Mouse (Mus musculus): Measurements from ENCODE around the gene Pik3cd. TPM values are rescaled to one million over a fixed set of nuclear protein-coding genes. Genes with fewer than 3 reads are reported as not detected.

Pik3cd gene
- polyA plus RNA-seq, 1 experiment from 2014 or later: 3.8 TPM

GRCm38 (mm10) chr4:149641400-149641799 is 61.0 kb downstream of the Pik3cd start:
- peaks cover 90% of the 10 kb centered on the region for H3K36me3 ChIP-seq
- no peak overlapping the region for H3K27ac ChIP-seq
- H3K4me1 ChIP-seq (replicated peaks): no peaks in the 10 kb centered on the region
- no peaks in the 10 kb centered on the region for H3K27me3 ChIP-seq
- 56% methylated on average over 8 of the region's 8 CpGs for WGBS
- no peak overlapping the region for H3K4me2 ChIP-seq
- ATAC-seq (ENCODE audit: insufficient number of reproducible peaks, insufficient read depth, low FRiP score, low TSS enrichment, low read depth): no peak
- H3K9ac ChIP-seq (replicated peaks): no peak overlapping the region
- no peaks in the 10 kb centered on the region for H3K9me3 ChIP-seq
- no peak overlapping the region for H3K4me3 ChIP-seq (replicated peaks)

- WGBS: 80% methylated on average over 9 of the region's 9 CpGs
- Histone ChIP-seq H3K9me3 (no peaks in the 10 kb centered on the region), H3K27ac (no peak overlapping the region), H3K27me3 (no peaks in the 10 kb centered on the region), H3K4me3 (replicated peaks) (no peak overlapping the region), H3K9ac (replicated peaks) (no peak overlapping the region), H3K4me1 (replicated peaks) (no peaks in the 10 kb centered on the region), H3K4me2 (no peak overlapping the region), H3K36me3 (peaks cover 89% of the 10 kb centered on the region)
- ATAC-seq (ENCODE audit: insufficient number of reproducible peaks, insufficient read depth, low FRiP score, low TSS enrichment, low read depth): no peak; the same call in 1 of the 2 replicates
Measured at GRCm38 (mm10) chr4:149640831-149641230, 61.5 kb downstream of the Pik3cd start.

GRCm38 (mm10) chr4:149637942-149638341 is 64.4 kb downstream of the Pik3cd start:
- Histone ChIP-seq H3K4me2 (no peak overlapping the region), H3K9me3 (no peaks in the 10 kb centered on the region), H3K36me3 (peaks cover 88% of the 10 kb centered on the region), H3K4me1 (replicated peaks) (no peaks in the 10 kb centered on the region), H3K9ac (replicated peaks) (no peak overlapping the region), H3K27me3 (no peaks in the 10 kb centered on the region), H3K4me3 (replicated peaks) (no peak overlapping the region), H3K27ac (peak overlapping the region; percentile 4; the same call in 1 of the 2 replicates)
- no peak for ATAC-seq (ENCODE audit: insufficient number of reproducible peaks, insufficient read depth, low FRiP score, low TSS enrichment, low read depth)
- WGBS: 89% methylated on average over 7 of the region's 7 CpGs

- no peaks in the 10 kb centered on the region for H3K9me3 ChIP-seq
- H3K27me3 ChIP-seq: no peaks in the 10 kb centered on the region
- no peaks in the 10 kb centered on the region for H3K4me1 ChIP-seq (replicated peaks)
- peaks cover 85% of the 10 kb centered on the region for H3K36me3 ChIP-seq
- ATAC-seq (ENCODE audit: insufficient number of reproducible peaks, insufficient read depth, low FRiP score, low TSS enrichment, low read depth): no peak
- no peak overlapping the region for H3K4me3 ChIP-seq (replicated peaks)
- H3K27ac ChIP-seq: 0 out of 2 replicates have a peak overlapping the region, but pooled peaks have one; percentile 13
- no peak overlapping the region for H3K4me2 ChIP-seq
- no peak overlapping the region for H3K9ac ChIP-seq (replicated peaks)
- WGBS: 91% methylated on average over 8 of the region's 8 CpGs
Measured at GRCm38 (mm10) chr4:149635915-149636415, 66.4 kb downstream of the Pik3cd start.

GRCm38 (mm10) chr4:149634966-149635365 is 67.4 kb downstream of the Pik3cd start:
- H3K4me2 ChIP-seq: no peak overlapping the region
- H3K4me3 ChIP-seq (replicated peaks): no peak overlapping the region
- no peaks in the 10 kb centered on the region for H3K9me3 ChIP-seq
- peaks cover 85% of the 10 kb centered on the region for H3K36me3 ChIP-seq
- no peaks in the 10 kb centered on the region for H3K27me3 ChIP-seq
- H3K9ac ChIP-seq (replicated peaks): no peak overlapping the region
- H3K27ac ChIP-seq: no peak overlapping the region
- 93% methylated on average over 11 of the region's 11 CpGs for WGBS
- no peak for ATAC-seq (ENCODE audit: insufficient number of reproducible peaks, insufficient read depth, low FRiP score, low TSS enrichment, low read depth)
- H3K4me1 ChIP-seq (replicated peaks): no peaks in the 10 kb centered on the region

- WGBS: 81% methylated on average over 1 of the region's 1 CpGs
- Histone ChIP-seq H3K9ac (replicated peaks) (no peak overlapping the region), H3K27me3 (no peaks in the 10 kb centered on the region), H3K4me3 (replicated peaks) (no peak overlapping the region), H3K27ac (no peak overlapping the region), H3K4me1 (replicated peaks) (no peaks in the 10 kb centered on the region), H3K36me3 (peaks cover 84% of the 10 kb centered on the region), H3K4me2 (no peak overlapping the region), H3K9me3 (no peaks in the 10 kb centered on the region)
- no peak for ATAC-seq (ENCODE audit: insufficient number of reproducible peaks, insufficient read depth, low FRiP score, low TSS enrichment, low read depth)
Measured at GRCm38 (mm10) chr4:149634157-149634556, 68.2 kb downstream of the Pik3cd start.

GRCm38 (mm10) chr4:149632670-149633307 is 69.6 kb downstream of the Pik3cd start:
- no peaks in the 10 kb centered on the region for H3K27me3 ChIP-seq

GRCm38 (mm10) chr4:149628810-149629209 is 73.6 kb downstream of the Pik3cd start:
- Histone ChIP-seq H3K4me1 (replicated peaks) (peaks cover 14% of the 10 kb centered on the region), H3K27me3 (no peaks in the 10 kb centered on the region), H3K4me3 (replicated peaks) (no peak overlapping the region), H3K27ac (no peak overlapping the region), H3K36me3 (peaks cover 57% of the 10 kb centered on the region), H3K9me3 (no peaks in the 10 kb centered on the region), H3K4me2 (no peak overlapping the region), H3K9ac (replicated peaks) (no peak overlapping the region)
- 85% methylated on average over 9 of the region's 9 CpGs for WGBS
- ATAC-seq (ENCODE audit: insufficient number of reproducible peaks, insufficient read depth, low FRiP score, low TSS enrichment, low read depth): no peak

More at GRCm38 (mm10) chr4:149632670-149633307, 69.6 kb downstream of the Pik3cd start:
- Histone ChIP-seq H3K27ac (no peak overlapping the region), H3K9me3 (no peaks in the 10 kb centered on the region), H3K4me1 (replicated peaks) (peaks cover 4% of the 10 kb centered on the region; the same call in 1 of the 2 replicates), H3K4me2 (no peak overlapping the region), H3K36me3 (peaks cover 78% of the 10 kb centered on the region), H3K9ac (replicated peaks) (no peak overlapping the region), H3K4me3 (replicated peaks) (no peak overlapping the region)
- 88% methylated on average over 9 of the region's 9 CpGs for WGBS
- no peak for ATAC-seq (ENCODE audit: insufficient number of reproducible peaks, insufficient read depth, low FRiP score, low TSS enrichment, low read depth)

GRCm38 (mm10) chr4:149628372-149628771 is 74.0 kb downstream of the Pik3cd start:
- 78% methylated on average over 10 of the region's 10 CpGs for WGBS
- no peak overlapping the region for H3K27ac ChIP-seq
- H3K9ac ChIP-seq (replicated peaks): no peak overlapping the region
- no peak overlapping the region for H3K4me3 ChIP-seq (replicated peaks)
- peaks cover 14% of the 10 kb centered on the region for H3K4me1 ChIP-seq (replicated peaks)
- no peak overlapping the region for H3K4me2 ChIP-seq
- no peaks in the 10 kb centered on the region for H3K27me3 ChIP-seq
- H3K9me3 ChIP-seq: no peaks in the 10 kb centered on the region
- H3K36me3 ChIP-seq: peaks cover 53% of the 10 kb centered on the region
- ATAC-seq (ENCODE audit: insufficient number of reproducible peaks, insufficient read depth, low FRiP score, low TSS enrichment, low read depth): no peak

- no peak overlapping the region for H3K4me3 ChIP-seq (replicated peaks)
- no peaks in the 10 kb centered on the region for H3K27me3 ChIP-seq
- H3K9ac ChIP-seq (replicated peaks): no peak overlapping the region
- H3K9me3 ChIP-seq: no peaks in the 10 kb centered on the region
- no peak for ATAC-seq (ENCODE audit: insufficient number of reproducible peaks, insufficient read depth, low FRiP score, low TSS enrichment, low read depth)
- peaks cover 42% of the 10 kb centered on the region for H3K36me3 ChIP-seq
- no peak overlapping the region for H3K4me2 ChIP-seq
- no peak overlapping the region for H3K27ac ChIP-seq
- peaks cover 14% of the 10 kb centered on the region for H3K4me1 ChIP-seq (replicated peaks)
- WGBS: 90% methylated on average over 17 of the region's 17 CpGs
Measured at GRCm38 (mm10) chr4:149626809-149627208, 75.6 kb downstream of the Pik3cd start.

GRCm38 (mm10) chr4:149623711-149624110 is 78.7 kb downstream of the Pik3cd start:
- WGBS: 92% methylated on average over 5 of the region's 5 CpGs
- ATAC-seq (ENCODE audit: insufficient number of reproducible peaks, insufficient read depth, low FRiP score, low TSS enrichment, low read depth): no peak
- H3K4me1 ChIP-seq (replicated peaks): peaks cover 18% of the 10 kb centered on the region
- H3K36me3 ChIP-seq: peaks cover 20% of the 10 kb centered on the region; the same call in 1 of the 2 replicates
- H3K9ac ChIP-seq (replicated peaks): no peak overlapping the region
- H3K4me3 ChIP-seq (replicated peaks): no peak overlapping the region
- H3K9me3 ChIP-seq: no peaks in the 10 kb centered on the region
- no peak overlapping the region for H3K27ac ChIP-seq
- no peak overlapping the region for H3K4me2 ChIP-seq
- H3K27me3 ChIP-seq: no peaks in the 10 kb centered on the region

GRCm38 (mm10) chr4:149621286-149621685 is 81.1 kb downstream of the Pik3cd start:
- H3K9me3 ChIP-seq: no peaks in the 10 kb centered on the region
- ATAC-seq (ENCODE audit: insufficient number of reproducible peaks, insufficient read depth, low FRiP score, low TSS enrichment, low read depth): no peak
- H3K36me3 ChIP-seq: peaks cover 6% of the 10 kb centered on the region; the same call in 1 of the 2 replicates
- 73% methylated on average over 4 of the region's 4 CpGs for WGBS
- no peak overlapping the region for H3K4me2 ChIP-seq
- peaks cover 4% of the 10 kb centered on the region; the same call in 1 of the 2 replicates for H3K4me1 ChIP-seq (replicated peaks)
- no peak overlapping the region for H3K4me3 ChIP-seq (replicated peaks)
- no peak overlapping the region for H3K9ac ChIP-seq (replicated peaks)
- H3K27me3 ChIP-seq: no peaks in the 10 kb centered on the region
- H3K27ac ChIP-seq: no peak overlapping the region

Data from limb, embryonic 12.5 days (tissue).